Mouse (Mus musculus) MEL (cell line): ENCODE results near the gene Akr1c14. TPM values are rescaled to one million over a fixed set of nuclear protein-coding genes. Genes with fewer than 3 reads are reported as not detected.

Source experiments
- DNase-seq: peaks from one replicate; pipeline ENCODE4 v3.0.0; 2011; ENCODE audit warnings: low read depth, low spot score
- H3K27ac ChIP-seq: 2 replicates; pipeline ENCODE4 v1.5.1; 2012; ENCODE audit warnings: low read depth, mild to moderate bottlenecking, control low read depth, low read length, moderate library complexity; ENCODE audit not compliant: control insufficient read depth
- H3K27me3 ChIP-seq, 2 experiments: fragments of 150-350 bp in 1 of 2; sonication (generic) in 1 of 2; 2 replicates each; pipeline ENCODE4 v1.6.1; 2012; ENCODE audit warnings: low read length in 2 of 2, mild to moderate bottlenecking in 2 of 2, improper control_type of control experiment in 1 of 2, moderate library complexity in 1 of 2; ENCODE audit not compliant: insufficient read depth in 2 of 2, control insufficient read depth in 1 of 2
- H3K36me3 ChIP-seq, 2 experiments: 2 replicates each; pipeline ENCODE4 v1.6.1; 2012 to 2014; ENCODE audit warnings: low read length in 2 of 2, improper control_type of control experiment in 1 of 2, inconsistent platforms in 1 of 2, mild to moderate bottlenecking in 1 of 2; ENCODE audit not compliant: insufficient read depth in 2 of 2, control insufficient read depth in 1 of 2
- H3K4me1 ChIP-seq, 2 experiments: fragments of 150-350 bp in 1 of 2; sonication (generic) in 1 of 2; 2 replicates each; pipeline ENCODE4 v1.6.1; 2012; ENCODE audit warnings: low read length in 2 of 2, improper control_type of control experiment in 1 of 2, mild to moderate bottlenecking in 1 of 2; ENCODE audit not compliant: insufficient read depth in 2 of 2, control insufficient read depth in 1 of 2
- H3K4me3 ChIP-seq, 2 experiments: fragments of 150-350 bp in 1 of 2; sonication (generic) in 1 of 2; 2 replicates each; pipeline ENCODE4 v1.5.1; 2012; ENCODE audit warnings: low read depth in 2 of 2, low read length in 2 of 2, mild to moderate bottlenecking in 2 of 2, moderate library complexity in 2 of 2, control low read depth in 1 of 2, improper control_type of control experiment in 1 of 2; ENCODE audit not compliant: control insufficient read depth in 1 of 2, insufficient read depth in 1 of 2
- H3K79me2 ChIP-seq: 2 replicates; pipeline ENCODE4 v1.6.1; 2012; ENCODE audit warnings: mild to moderate bottlenecking, low read length, moderate library complexity; ENCODE audit not compliant: control insufficient read depth, poor library complexity, insufficient read depth
- H3K9ac ChIP-seq: 2 replicates; pipeline ENCODE4 v1.6.1; 2012; ENCODE audit warnings: low read depth, mild to moderate bottlenecking, control low read depth, low read length, moderate library complexity; ENCODE audit not compliant: control insufficient read depth, poor library complexity, severe bottlenecking
- H3K9me3 ChIP-seq: fragments of 150-350 bp; sonication (generic); replicated peaks from 2 replicates; pipeline ENCODE4 v1.6.1; 2012; ENCODE audit warnings: mild to moderate bottlenecking, low read length, improper control_type of control experiment, moderate library complexity; ENCODE audit not compliant: insufficient read depth
- CHD2 ChIP-seq: IDR thresholded peaks from 2 replicates; pipeline ENCODE4 v1.6.1; 2011; ENCODE audit warnings: low read length, improper control_type of control experiment
- ETS1 ChIP-seq: IDR thresholded peaks from 2 replicates; pipeline ENCODE4 v1.6.1; 2012; ENCODE audit warnings: low read depth, mild to moderate bottlenecking, inconsistent platforms, low read length, improper control_type of control experiment, moderate library complexity
- HCFC1 ChIP-seq: IDR thresholded peaks from 2 replicates; pipeline ENCODE4 v1.6.1; 2012; ENCODE audit warnings: low read depth, mild to moderate bottlenecking, inconsistent platforms, low read length, improper control_type of control experiment, moderate library complexity
- MAFK ChIP-seq: IDR thresholded peaks from 2 replicates; pipeline ENCODE4 v1.6.1; 2011; ENCODE audit warnings: low read depth, mild to moderate bottlenecking, low read length, improper control_type of control experiment, borderline replicate concordance
- MAX ChIP-seq: IDR thresholded peaks from 2 replicates; pipeline ENCODE4 v1.6.1; 2011; ENCODE audit warnings: low read length, improper control_type of control experiment
- MAZ ChIP-seq: IDR thresholded peaks from 2 replicates; pipeline ENCODE4 v1.6.1; 2012; ENCODE audit warnings: low read depth, mild to moderate bottlenecking, inconsistent platforms, low read length, improper control_type of control experiment
- MXI1 ChIP-seq: IDR thresholded peaks from 2 replicates; pipeline ENCODE4 v1.6.1; 2011; ENCODE audit warnings: mild to moderate bottlenecking, low read depth, low read length, improper control_type of control experiment
- MYC ChIP-seq: IDR thresholded peaks from 2 replicates; pipeline ENCODE4 v1.6.1; 2011; ENCODE audit warnings: low read depth, mild to moderate bottlenecking, low read length, improper control_type of control experiment, moderate library complexity
- POLR2A ChIP-seq, 2 experiments: IDR thresholded peaks; 2 replicates each; pipeline ENCODE4 v1.6.1; 2011 to 2012; ENCODE audit warnings: low read length in 2 of 2, mild to moderate bottlenecking in 2 of 2, control low read depth in 1 of 2, improper control_type of control experiment in 1 of 2, low read depth in 1 of 2, moderate library complexity in 1 of 2; ENCODE audit not compliant: control insufficient read depth in 1 of 2, insufficient read depth in 1 of 2, poor library complexity in 1 of 2
- POLR2AphosphoS5 ChIP-seq: IDR thresholded peaks from 2 replicates; pipeline ENCODE4 v1.6.1; 2012; ENCODE audit warnings: low read depth, borderline replicate concordance, mild to moderate bottlenecking, inconsistent platforms, low read length, moderate library complexity, mixed read lengths
- RCOR1 ChIP-seq: IDR thresholded peaks from 2 replicates; pipeline ENCODE4 v1.6.1; 2012; ENCODE audit warnings: low read depth, mild to moderate bottlenecking, inconsistent platforms, low read length, improper control_type of control experiment
- SIN3A ChIP-seq: IDR thresholded peaks from 2 replicates; pipeline ENCODE4 v1.6.1; 2012; ENCODE audit warnings: low read length, improper control_type of control experiment, inconsistent platforms
- SMC3 ChIP-seq: IDR thresholded peaks from 2 replicates; pipeline ENCODE4 v1.6.1; 2011; ENCODE audit warnings: low read depth, low read length, improper control_type of control experiment
- TAL1 ChIP-seq: IDR thresholded peaks from 2 replicates; pipeline ENCODE4 v1.6.1; 2012; ENCODE audit warnings: mild to moderate bottlenecking, inconsistent platforms, low read length, moderate library complexity, mixed read lengths
- TBP ChIP-seq: IDR thresholded peaks from 2 replicates; pipeline ENCODE4 v1.8.0; 2011; ENCODE audit warnings: low read depth, low read length, improper control_type of control experiment
- TCF12 ChIP-seq: IDR thresholded peaks from 2 replicates; pipeline ENCODE4 v1.6.1; 2014; ENCODE audit warnings: low read depth, mild to moderate bottlenecking, inconsistent platforms, low read length, improper control_type of control experiment, moderate library complexity
- UBTF ChIP-seq: IDR thresholded peaks from 2 replicates; pipeline ENCODE4 v1.6.1; 2012; ENCODE audit warnings: low read depth, mild to moderate bottlenecking, inconsistent platforms, low read length, improper control_type of control experiment, moderate library complexity, borderline replicate concordance; ENCODE audit not compliant: insufficient read depth
- USF1 ChIP-seq: IDR thresholded peaks from 2 replicates; pipeline ENCODE4 v1.6.1; 2014; ENCODE audit warnings: low read depth, mild to moderate bottlenecking, inconsistent platforms, low read length, improper control_type of control experiment, moderate library complexity
- ZC3H11A ChIP-seq: IDR thresholded peaks from 2 replicates; pipeline ENCODE4 v1.6.1; 2012; ENCODE audit warnings: low read depth, mild to moderate bottlenecking, inconsistent platforms, low read length, improper control_type of control experiment
- ZNF384 ChIP-seq: IDR thresholded peaks from 2 replicates; pipeline ENCODE4 v1.6.1; 2012; ENCODE audit warnings: low read depth, mild to moderate bottlenecking, inconsistent platforms, low read length, improper control_type of control experiment
- polyA plus RNA-seq, 2 experiments: library from polyadenylated mRNA; stranded (reverse) in 1 of 2; unstranded in 1 of 2; fragments of >175 nt in 1 of 2; fragments of >200 nt in 1 of 2; gene quantifications; 2 replicates each; pipeline versions ENCODE4 v1.2.1 to v1.2.4; 2012; ENCODE audit warnings: low replicate concordance in 2 of 2, low read depth in 1 of 2; ENCODE audit not compliant: insufficient read length in 2 of 2, insufficient read depth in 1 of 2, missing spikeins in 1 of 2
- total RNA-seq: library from RNA; depleted of rRNA; stranded (reverse); fragments of 300-350 nt; gene quantifications from 2 replicates; pipeline ENCODE4 v1.2.3, GENCODE M21; 2012

Akr1c14 gene
- total and polyA plus RNA-seq, 3 experiments: not detected

GRCm38 (mm10) chr13:4046113-4046512 lies 2.7 kb upstream of the Akr1c14 start:
- Histone ChIP-seq H3K27me3 (peaks cover 0 to 3% of the 10 kb centered on the region in 2 experiments; a peak in 1 of 4 replicates), H3K4me3 (no peak overlapping the region), H3K9me3 (no peaks in the 10 kb centered on the region), H3K4me1 (no peaks in the 10 kb centered on the region), H3K27ac (no peak overlapping the region), H3K79me2 (no peaks in the 10 kb centered on the region), H3K9ac (no peak overlapping the region), H3K36me3 (no peaks in the 10 kb centered on the region)
- no peak for DNase-seq
- TF ChIP-seq TBP: no peak
- no peak for TF ChIP-seq MAFK
- no peak for TF ChIP-seq SMC3
- TF ChIP-seq TAL1: no peak
- no peak for TF ChIP-seq UBTF
- no peak for TF ChIP-seq SIN3A
- TF ChIP-seq HCFC1: no peak

- no peaks in the 10 kb centered on the region for H3K79me2 ChIP-seq
- H3K9ac ChIP-seq: no peak overlapping the region
- no peak for DNase-seq
- TF ChIP-seq POLR2A (IDR thresholded peaks at IDR 0.05; ENCODE audit: control insufficient read depth in 1 of 2, insufficient read depth in 1 of 2, low read depth in 1 of 2, low read length in 2 of 2, poor library complexity in 1 of 2) (no peak), UBTF (no peak), USF1 (no peak), MAZ (no peak), MYC (no peak), SMC3 (no peak), MAX (no peak), ETS1 (no peak), MXI1 (no peak)
- H3K4me3 ChIP-seq: no peak overlapping the region
- no peaks in the 10 kb centered on the region for H3K36me3 ChIP-seq
- no peak overlapping the region for H3K27ac ChIP-seq
- H3K4me1 ChIP-seq: no peaks in the 10 kb centered on the region
- peaks cover 0 to 3% of the 10 kb centered on the region in 2 experiments; a peak in 1 of 4 replicates for H3K27me3 ChIP-seq
- no peaks in the 10 kb centered on the region for H3K9me3 ChIP-seq
Observed at GRCm38 (mm10) chr13:4046841-4047240, 2.0 kb upstream of the Akr1c14 start.

- H3K9ac ChIP-seq: no peak overlapping the region
- H3K79me2 ChIP-seq: no peaks in the 10 kb centered on the region
- DNase-seq: no peak
- no peaks in the 10 kb centered on the region for H3K4me1 ChIP-seq
- no peak overlapping the region for H3K4me3 ChIP-seq
- peaks cover 0 to 3% of the 10 kb centered on the region in 2 experiments; a peak in 1 of 4 replicates for H3K27me3 ChIP-seq
- no peak for TF ChIP-seq RCOR1
- no peak for TF ChIP-seq POLR2AphosphoS5
- TF ChIP-seq ZC3H11A: no peak
- TF ChIP-seq TCF12: no peak
- no peak for TF ChIP-seq ZNF384
- no peak for TF ChIP-seq CHD2
- no peak for TF ChIP-seq UBTF
- no peak for TF ChIP-seq ETS1
- TF ChIP-seq, all 39 proteins: peak for 0
- Histone ChIP-seq H3K9me3 (no peaks in the 10 kb centered on the region), H3K27ac (no peak overlapping the region), H3K36me3 (no peaks in the 10 kb centered on the region)
Observed at GRCm38 (mm10) chr13:4048226-4048625, 585 bp upstream of the Akr1c14 start.
